Mouse (Mus musculus) liver, embryonic 14.5 days (tissue): ENCODE measurements at regions not wholly inside any gene's neighbourhood (a gene's known extent, or its start where the extent isn't known, plus 50 kb on each side); places are given as distances from the start of the nearest gene placed in this dataset.
"Not testable (repeated sequence)": the region's sequence is repeated elsewhere in the genome, so short reads cannot be mapped to it uniquely, and the experiment has no call there.

Experiments
- ATAC-seq: fragments of 200-750 bp; cut with Nextera tagmentation; 2 replicates; pipeline ENCODE4 v1.8.0; 2017; ENCODE audit warnings: moderate number of reproducible peaks, mild to moderate bottlenecking, moderate library complexity; ENCODE audit not compliant: insufficient read depth
- DNase-seq, 3 experiments: peaks; one replicate each; pipeline ENCODE4 v3.0.0-alpha.2; 2012 to 2013; ENCODE audit warnings: low read depth in 3 of 3, low spot score in 3 of 3
- H3K27ac ChIP-seq: fragments of 300-500 bp; sonication (generic); 2 replicates; pipeline ENCODE4 v1.5.1; 2014; ENCODE audit warnings: moderate library complexity, mild to moderate bottlenecking, control low read depth, inconsistent platforms
- H3K27me3 ChIP-seq: fragments of 300-500 bp; sonication (generic); 2 replicates; pipeline ENCODE4 v1.6.1; 2014; ENCODE audit warnings: mild to moderate bottlenecking, low read length, moderate library complexity; ENCODE audit not compliant: control insufficient read depth, insufficient read depth
- H3K36me3 ChIP-seq: fragments of 300-500 bp; sonication (generic); replicated peaks from 2 replicates; pipeline ENCODE4 v1.6.1; 2014; ENCODE audit warnings: low read depth; ENCODE audit not compliant: control insufficient read depth, insufficient read depth
- H3K4me1 ChIP-seq, 2 experiments: fragments of 200-500 bp in 1 of 2; fragments of 300-500 bp in 1 of 2; sonication (generic) in 1 of 2; replicated peaks; 2 replicates each; pipeline ENCODE4 v1.6.1; 2012 to 2014; ENCODE audit warnings: antibody characterized with exemption in 1 of 2, inconsistent platforms in 1 of 2, low read length in 1 of 2; ENCODE audit not compliant: control insufficient read depth in 2 of 2, insufficient read depth in 2 of 2
- H3K4me2 ChIP-seq: fragments of 300-500 bp; sonication (generic); 2 replicates; pipeline ENCODE4 v1.6.1; 2014; ENCODE audit warnings: low read depth, mild to moderate bottlenecking, control low read depth, moderate library complexity
- H3K4me3 ChIP-seq, 2 experiments: fragments of 200-500 bp in 1 of 2; fragments of 300-500 bp in 1 of 2; sonication (generic) in 1 of 2; 2 replicates each; pipeline ENCODE4 v1.5.1; 2012 to 2014; ENCODE audit warnings: low read depth in 2 of 2, low read length in 2 of 2, mild to moderate bottlenecking in 2 of 2, control low read depth in 1 of 2, inconsistent platforms in 1 of 2, moderate library complexity in 1 of 2; ENCODE audit not compliant: insufficient read depth in 1 of 2
- H3K9ac ChIP-seq: fragments of 300-500 bp; sonication (generic); replicated peaks from 2 replicates; pipeline ENCODE4 v1.6.1; 2014; ENCODE audit warnings: mild to moderate bottlenecking, control low read depth, moderate library complexity
- H3K9me3 ChIP-seq: fragments of 300-500 bp; sonication (generic); 2 replicates; pipeline ENCODE4 v1.6.1; 2016; ENCODE audit warnings: low read length, mixed read lengths; ENCODE audit not compliant: control insufficient read depth
- CTCF ChIP-seq: IDR thresholded peaks from 2 replicates; pipeline ENCODE4 v1.5.1; 2016; ENCODE audit warnings: antibody characterized with exemption, low read depth, control low read depth
- EP300 ChIP-seq: IDR thresholded peaks from 2 replicates; pipeline ENCODE4 v1.6.1; 2016; ENCODE audit warnings: antibody characterized with exemption, low read depth
- WGBS: fragments of 180-500 bp; shearing (Covaris S2); extraction: QIAGEN DNeasy Blood & Tissue Kit; methylation state at CpG from one replicate; pipeline ENCODE4 v1.1.7; 2014; ENCODE audit not compliant: insufficient replicate concordance; 5-methylcytosine and 5-hydroxymethylcytosine counted together

GRCm38 (mm10) chr3:84390769-84391168 lies 84.1 kb upstream of the Trim2 start:
- DNase-seq, result no peak
- Histone ChIP-seq H3K27me3 (no peaks in the 10 kb centered on the region), H3K4me2 (no peak overlapping the region), H3K9ac (no peak overlapping the region), H3K4me1 (peaks cover 0 to 4% of the 10 kb centered on the region in 2 experiments; a peak in 2 of 4 replicates), H3K27ac (no peak overlapping the region), H3K9me3 (no peaks in the 10 kb centered on the region), H3K4me3 (no peak overlapping the region), H3K36me3 (no peaks in the 10 kb centered on the region)
- no peak for TF ChIP-seq EP300
- TF ChIP-seq CTCF, result no peak
- WGBS, result 53% methylated on average over 5 of the region's 5 CpGs
- no peak for ATAC-seq

GRCm38 (mm10) chr3:84388486-84388885 lies 81.8 kb upstream of the Trim2 start:
- Histone ChIP-seq H3K9me3 (no peaks in the 10 kb centered on the region), H3K27ac (no peak overlapping the region), H3K27me3 (no peaks in the 10 kb centered on the region), H3K36me3 (no peaks in the 10 kb centered on the region), H3K4me3 (no peak overlapping the region), H3K4me1 (peaks cover 12 to 17% of the 10 kb centered on the region in 2 experiments), H3K4me2 (no peak overlapping the region), H3K9ac (no peak overlapping the region)
- no peak for ATAC-seq
- TF ChIP-seq EP300, result no peak
- no peak for TF ChIP-seq CTCF
- no peak for DNase-seq
- 56% methylated on average over 6 of the region's 6 CpGs for WGBS

- no peak overlapping the region for H3K4me2 ChIP-seq
- TF ChIP-seq CTCF, result no peak
- no peak for TF ChIP-seq EP300
- WGBS, result 75% methylated on average over 5 of the region's 5 CpGs
- no peaks in the 10 kb centered on the region for H3K9me3 ChIP-seq
- no peak for DNase-seq
- ATAC-seq, result no peak
- no peaks in the 10 kb centered on the region for H3K36me3 ChIP-seq
- H3K4me1 ChIP-seq, result peaks cover 23 to 32% of the 10 kb centered on the region in 2 experiments
- no peaks in the 10 kb centered on the region for H3K27me3 ChIP-seq
- H3K9ac ChIP-seq, result no peak overlapping the region
- H3K4me3 ChIP-seq, result no peak overlapping the region
- no peak overlapping the region for H3K27ac ChIP-seq
These were observed 79.0 kb upstream of the Trim2 start for GRCm38 (mm10) chr3:84385656-84386055.

GRCm38 (mm10) chr3:84383559-84383958 lies 76.9 kb upstream of the Trim2 start:
- H3K9ac ChIP-seq, result peak overlapping the region; percentile 65
- TF ChIP-seq CTCF (no peak), EP300 (peak; percentile 85)
- H3K4me1 ChIP-seq, result peaks cover 23 to 39% of the 10 kb centered on the region in 2 experiments

GRCm38 (mm10) chr3:84383038-84383437 lies 76.4 kb upstream of the Trim2 start:
- H3K27me3 ChIP-seq, H3K36me3 ChIP-seq, H3K9me3 ChIP-seq, DNase-seq: not testable (repeated sequence)
- peak overlapping the region in 1 of 2 experiments; percentile 28; a peak in 1 of 4 replicates for H3K4me3 ChIP-seq
- peak overlapping the region; percentile 65 for H3K9ac ChIP-seq
- ATAC-seq, result peak; percentile 75
- peak overlapping the region; percentile 88 for H3K27ac ChIP-seq
- peak overlapping the region; percentile 75 for H3K4me2 ChIP-seq
- peaks cover 23 to 39% of the 10 kb centered on the region in 2 experiments for H3K4me1 ChIP-seq

More at GRCm38 (mm10) chr3:84383559-84383958, 76.9 kb upstream of the Trim2 start:
- Histone ChIP-seq H3K4me3 (peak overlapping the region; percentile 7 to 28; a peak in 2 of 4 replicates), H3K27me3 (no peaks in the 10 kb centered on the region), H3K27ac (peak overlapping the region; percentile 88), H3K4me2 (peak overlapping the region; percentile 75), H3K9me3 (no peaks in the 10 kb centered on the region), H3K36me3 (no peaks in the 10 kb centered on the region)
- WGBS, result 20% methylated on average over 3 of the region's 3 CpGs
- DNase-seq, result peak; percentile 74 to 79 (median 76)
- peak; percentile 99 for ATAC-seq
